Mouse (Mus musculus) forebrain, embryonic 16.5 days (tissue): Measurements from ENCODE around the gene Chchd3. TPM values are rescaled to one million over a fixed set of nuclear protein-coding genes. Genes with fewer than 3 reads are reported as not detected.

Source experiments
- ATAC-seq: fragments of 200-750 bp; cut with Nextera tagmentation; 2 replicates; pipeline ENCODE4 v1.8.0; 2017; ENCODE audit warnings: mild to moderate bottlenecking, moderate library complexity
- H3K27ac ChIP-seq: fragments of 300-500 bp; sonication (generic); 2 replicates; pipeline ENCODE4 v1.5.1; 2014; ENCODE audit warnings: low read length, control low read depth
- H3K27me3 ChIP-seq: fragments of 300-500 bp; sonication (generic); replicated peaks from 2 replicates; pipeline ENCODE4 v1.6.1; 2014; ENCODE audit warnings: low read length; ENCODE audit not compliant: control insufficient read depth, insufficient read depth
- H3K36me3 ChIP-seq: fragments of 300-500 bp; sonication (generic); 2 replicates; pipeline ENCODE4 v1.6.1; 2014; ENCODE audit not compliant: control insufficient read depth, insufficient read depth
- H3K4me1 ChIP-seq: fragments of 300-500 bp; sonication (generic); replicated peaks from 2 replicates; pipeline ENCODE4 v1.6.1; 2014; ENCODE audit warnings: low read length; ENCODE audit not compliant: control insufficient read depth, insufficient read depth
- H3K4me2 ChIP-seq: fragments of 300-500 bp; sonication (generic); 2 replicates; pipeline ENCODE4 v1.6.1; 2014; ENCODE audit warnings: mild to moderate bottlenecking, low read length, control low read depth
- H3K4me3 ChIP-seq: fragments of 300-500 bp; sonication (generic); replicated peaks from 2 replicates; pipeline ENCODE4 v1.5.1; 2014; ENCODE audit warnings: mild to moderate bottlenecking, low read length, control low read depth
- H3K9ac ChIP-seq: fragments of 300-500 bp; sonication (generic); replicated peaks from 2 replicates; pipeline ENCODE4 v1.6.1; 2014; ENCODE audit warnings: low read depth, low read length, control low read depth
- H3K9me3 ChIP-seq: fragments of 300-500 bp; sonication (generic); 2 replicates; pipeline ENCODE4 v1.6.1; 2016; ENCODE audit warnings: low read length; ENCODE audit not compliant: control insufficient read depth
- WGBS: fragments of 180-500 bp; shearing (Covaris S2); extraction: QIAGEN DNeasy Blood & Tissue Kit; methylation state at CpG from one replicate; pipeline ENCODE4 v1.1.7; 2014; 5-methylcytosine and 5-hydroxymethylcytosine counted together
- polyA plus RNA-seq: library from polyadenylated mRNA; unstranded; fragments of >200 nt; fragmentation: Nextera tagmentation; extraction: Ambion mirVana; gene quantifications from 2 replicates; pipeline ENCODE4 v1.2.1, GENCODE M21; 2015

Chchd3 gene
- polyA plus RNA-seq, 1 experiment from 2014 or later = 121 TPM

- 57% methylated on average over 5 of the region's 5 CpGs for WGBS
- H3K4me1 ChIP-seq = 0 out of 2 replicates have a peak, but pooled peaks cover 2% of the 10 kb centered on the region
- ATAC-seq = no peak
- no peaks in the 10 kb centered on the region for H3K9me3 ChIP-seq
- H3K4me3 ChIP-seq = no peak overlapping the region
- no peak overlapping the region for H3K9ac ChIP-seq
- no peak overlapping the region for H3K4me2 ChIP-seq
- H3K27ac ChIP-seq = no peak overlapping the region
- H3K36me3 ChIP-seq = no peaks in the 10 kb centered on the region
- no peaks in the 10 kb centered on the region for H3K27me3 ChIP-seq
Measured at GRCm38 (mm10) chr6:32983876-32984275, 76.2 kb downstream of the Chchd3 start.

DNA sequence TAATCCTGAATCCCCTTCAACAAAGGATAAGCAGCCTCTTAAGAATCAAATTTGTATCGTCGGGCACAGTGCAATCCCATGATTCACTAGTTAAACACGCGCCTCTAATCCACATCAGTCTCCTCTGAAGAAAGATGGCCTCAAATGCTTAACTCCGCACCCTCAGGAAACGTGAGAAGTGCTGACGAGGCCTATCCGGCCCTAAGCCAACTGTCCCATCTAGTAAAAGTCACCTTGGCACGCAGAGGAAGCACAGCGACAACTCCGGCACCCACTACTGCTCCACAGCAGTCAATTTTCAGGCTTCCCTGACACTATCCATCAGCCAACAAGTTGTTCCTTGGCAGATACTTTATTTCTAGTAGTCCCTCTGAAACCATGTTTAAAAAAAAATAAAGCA lies 78.8 kb downstream of the Chchd3 start:
- WGBS = 84% methylated on average over 11 of the region's 11 CpGs
- Histone ChIP-seq H3K4me3 (no peak overlapping the region), H3K9me3 (no peaks in the 10 kb centered on the region), H3K27me3 (no peaks in the 10 kb centered on the region), H3K9ac (no peak overlapping the region), H3K36me3 (no peaks in the 10 kb centered on the region), H3K4me1 (peaks cover 8% of the 10 kb centered on the region), H3K4me2 (no peak overlapping the region), H3K27ac (no peak overlapping the region)
- ATAC-seq = no peak

- no peaks in the 10 kb centered on the region for H3K27me3 ChIP-seq
- H3K36me3 ChIP-seq = no peaks in the 10 kb centered on the region
- peaks cover 6% of the 10 kb centered on the region for H3K4me1 ChIP-seq
- ATAC-seq = no peak
- H3K9ac ChIP-seq = no peak overlapping the region
- no peak overlapping the region for H3K4me3 ChIP-seq
- no peak overlapping the region for H3K4me2 ChIP-seq
- no peak overlapping the region for H3K27ac ChIP-seq
- H3K9me3 ChIP-seq = no peaks in the 10 kb centered on the region
- WGBS = 97% methylated on average over 3 of the region's 3 CpGs
Measured at GRCm38 (mm10) chr6:32978811-32979210, 81.2 kb downstream of the Chchd3 start.

DNA sequence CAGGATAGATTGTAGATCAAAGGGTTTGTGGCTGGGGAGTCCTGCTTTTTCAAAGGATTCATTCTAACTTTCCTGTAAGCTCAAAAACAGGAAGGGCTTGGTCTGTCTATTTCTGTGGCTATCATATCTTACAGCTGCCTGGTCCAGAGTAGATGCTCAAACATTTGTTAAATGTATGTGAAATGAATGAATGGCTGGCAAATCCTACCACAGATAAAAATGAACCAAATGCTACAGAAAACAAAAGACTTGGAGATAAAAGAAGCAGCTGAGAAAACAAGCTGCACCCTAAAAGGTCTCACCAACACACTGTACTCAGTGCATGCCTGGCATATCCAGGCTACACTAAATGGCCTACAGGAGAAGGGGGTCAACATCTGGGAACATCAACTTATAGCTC lies 88.1 kb downstream of the Chchd3 start:
- 0 out of 2 replicates have a peak, but pooled peaks cover 2% of the 10 kb centered on the region for H3K4me1 ChIP-seq
- H3K9me3 ChIP-seq = no peaks in the 10 kb centered on the region
- no peak overlapping the region for H3K4me2 ChIP-seq
- H3K9ac ChIP-seq = no peak overlapping the region
- no peak overlapping the region for H3K4me3 ChIP-seq
- no peak overlapping the region for H3K27ac ChIP-seq
- no peaks in the 10 kb centered on the region for H3K27me3 ChIP-seq
- H3K36me3 ChIP-seq = no peaks in the 10 kb centered on the region
- ATAC-seq = no peak

DNA sequence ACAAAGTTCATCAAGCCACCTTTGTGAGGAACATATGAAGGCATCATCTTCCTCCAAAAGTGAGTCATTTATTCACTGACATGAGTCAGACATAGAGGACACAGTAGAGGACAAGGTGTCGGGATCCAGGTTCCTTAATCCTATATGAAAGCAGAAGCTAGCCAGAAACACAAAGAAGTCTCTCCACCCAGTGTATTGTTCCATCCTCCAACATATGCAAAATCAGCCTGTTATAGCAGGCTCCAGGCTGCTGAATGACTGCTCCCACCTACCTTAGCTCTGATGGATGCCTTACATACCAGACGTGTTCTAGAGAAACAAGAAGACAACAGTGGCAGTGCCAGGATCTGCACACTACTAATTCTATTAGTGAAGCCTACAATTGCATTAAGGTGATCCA lies 91.1 kb downstream of the Chchd3 start:
- no peak for ATAC-seq
- no peak overlapping the region for H3K27ac ChIP-seq
- no peak overlapping the region for H3K9ac ChIP-seq
- WGBS = 37% methylated on average over 2 of the region's 2 CpGs
- no peak overlapping the region for H3K4me2 ChIP-seq
- no peaks in the 10 kb centered on the region for H3K9me3 ChIP-seq
- no peak overlapping the region for H3K4me3 ChIP-seq
- no peaks in the 10 kb centered on the region for H3K4me1 ChIP-seq
- H3K36me3 ChIP-seq = no peaks in the 10 kb centered on the region
- H3K27me3 ChIP-seq = no peaks in the 10 kb centered on the region

DNA sequence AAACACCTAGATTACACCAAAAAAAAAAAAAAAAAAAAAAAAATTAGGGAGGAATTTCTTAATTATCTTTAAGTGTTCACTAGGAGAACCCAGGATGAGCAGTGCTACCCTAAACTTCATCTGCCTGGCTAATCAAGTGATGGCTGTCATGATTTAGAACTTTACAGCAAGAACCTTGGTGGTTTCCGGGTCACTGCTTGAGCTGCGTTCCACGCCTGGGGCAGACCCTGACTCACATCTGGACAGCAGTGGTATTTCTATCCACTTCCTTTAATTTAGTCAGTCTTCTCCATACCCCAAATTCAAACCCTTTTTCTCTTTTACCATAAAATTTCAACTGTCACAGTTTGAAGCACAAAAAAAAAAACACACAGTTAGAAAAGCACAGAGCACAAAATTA lies 98.0 kb downstream of the Chchd3 start:
- H3K27ac ChIP-seq = no peak overlapping the region
- H3K4me3 ChIP-seq = no peak overlapping the region
- H3K27me3 ChIP-seq = no peaks in the 10 kb centered on the region
- H3K9me3 ChIP-seq = no peaks in the 10 kb centered on the region
- 80% methylated on average over 3 of the region's 3 CpGs for WGBS
- H3K9ac ChIP-seq = no peak overlapping the region
- no peak overlapping the region for H3K4me2 ChIP-seq
- ATAC-seq = no peak
- H3K36me3 ChIP-seq = no peaks in the 10 kb centered on the region
- no peaks in the 10 kb centered on the region for H3K4me1 ChIP-seq

DNA sequence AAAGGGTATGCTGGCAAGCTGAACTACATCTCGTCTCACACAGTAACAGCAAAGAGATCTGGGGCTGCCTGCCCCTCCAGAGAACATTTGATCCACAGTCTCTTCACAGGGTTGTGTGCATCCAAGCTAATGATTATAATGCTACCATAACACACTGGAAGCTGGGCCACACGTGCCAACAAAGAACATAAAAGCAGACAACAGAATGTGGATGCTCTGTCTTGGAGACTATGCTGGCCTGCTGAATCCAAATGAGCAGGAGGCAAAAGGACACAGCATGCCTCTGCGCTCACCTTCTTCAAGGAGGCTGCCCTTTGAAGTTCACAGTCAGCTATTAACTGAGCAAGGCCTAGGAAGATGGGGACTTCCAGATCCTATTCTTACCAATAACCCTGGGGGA lies 98.6 kb downstream of the Chchd3 start:
- WGBS = 63% methylated on average over 3 of the region's 3 CpGs

DNA sequence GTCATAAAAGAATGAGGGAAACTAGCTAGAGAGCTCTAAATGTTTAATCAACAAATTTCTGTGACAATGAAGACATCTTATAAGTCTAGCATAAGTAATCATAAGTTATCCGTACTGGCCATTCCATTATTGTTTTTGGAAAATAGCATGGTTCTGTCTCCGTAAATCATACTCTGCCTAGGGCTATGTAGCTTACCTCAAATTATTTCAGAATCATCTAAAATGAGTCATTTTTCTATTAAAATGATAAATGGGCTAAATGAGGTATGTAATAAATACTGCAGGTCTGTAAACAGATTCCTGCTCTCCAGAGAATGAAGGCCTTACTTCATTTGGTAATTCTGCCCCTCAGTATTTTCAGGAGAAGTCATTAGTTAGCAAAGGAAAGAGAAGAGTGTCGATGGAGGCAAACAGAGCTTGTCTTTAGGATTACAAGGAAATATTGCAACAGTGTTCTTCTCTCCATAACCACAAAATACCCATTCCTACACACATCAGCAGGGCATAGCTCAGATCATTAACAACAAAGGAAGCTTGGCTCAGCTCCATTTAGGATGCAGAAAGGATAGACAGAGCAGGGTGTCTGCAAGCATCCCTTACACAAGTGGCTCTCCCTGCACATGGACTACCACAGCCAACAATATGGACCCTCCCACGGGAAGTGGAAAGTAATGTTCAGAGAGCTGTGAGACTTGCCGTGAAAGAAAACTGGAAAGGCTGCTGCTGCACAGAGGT lies 100.1 kb downstream of the Chchd3 start:
- H3K9ac ChIP-seq = no peak overlapping the region
- H3K4me1 ChIP-seq = peaks cover 4% of the 10 kb centered on the region; the same call in 1 of the 2 replicates
- no peak overlapping the region for H3K4me2 ChIP-seq
- no peak for ATAC-seq
- H3K9me3 ChIP-seq = no peaks in the 10 kb centered on the region
- no peak overlapping the region for H3K4me3 ChIP-seq
- H3K27me3 ChIP-seq = no peaks in the 10 kb centered on the region
- no peaks in the 10 kb centered on the region for H3K36me3 ChIP-seq
- no peak overlapping the region for H3K27ac ChIP-seq
- 53% methylated on average over 5 of the region's 5 CpGs for WGBS

More for the DNA sequence above, 98.6 kb downstream of the Chchd3 start:
- Histone ChIP-seq H3K4me2 (no peak overlapping the region), H3K4me3 (no peak overlapping the region), H3K4me1 (no peaks in the 10 kb centered on the region), H3K9ac (no peak overlapping the region), H3K36me3 (no peaks in the 10 kb centered on the region), H3K27me3 (no peaks in the 10 kb centered on the region), H3K9me3 (no peaks in the 10 kb centered on the region), H3K27ac (no peak overlapping the region)
- no peak for ATAC-seq

- Histone ChIP-seq H3K4me2 (no peak overlapping the region), H3K9me3 (no peaks in the 10 kb centered on the region), H3K9ac (no peak overlapping the region), H3K27me3 (no peaks in the 10 kb centered on the region), H3K4me1 (peaks cover 4% of the 10 kb centered on the region; the same call in 1 of the 2 replicates), H3K36me3 (no peaks in the 10 kb centered on the region), H3K27ac (peak overlapping the region; percentile 35), H3K4me3 (no peak overlapping the region)
- no peak for ATAC-seq
- 51% methylated on average over 3 of the region's 3 CpGs for WGBS
Measured at GRCm38 (mm10) chr6:32955481-32955880, 104.6 kb downstream of the Chchd3 start.

- WGBS = 64% methylated on average over 4 of the region's 4 CpGs
- Histone ChIP-seq H3K9me3 (no peaks in the 10 kb centered on the region), H3K4me1 (peaks cover 10% of the 10 kb centered on the region), H3K27me3 (no peaks in the 10 kb centered on the region), H3K4me2 (no peak overlapping the region), H3K27ac (no peak overlapping the region), H3K9ac (no peak overlapping the region), H3K4me3 (no peak overlapping the region), H3K36me3 (no peaks in the 10 kb centered on the region)
- ATAC-seq = no peak
Measured at GRCm38 (mm10) chr6:32950973-32951372, 109.1 kb downstream of the Chchd3 start.
